Mouse (Mus musculus): ENCODE data around the gene Rora. TPM values are rescaled to one million over a fixed set of nuclear protein-coding genes. Genes with fewer than 3 reads are reported as not detected.

Gene Rora
- polyA plus RNA-seq, 1 experiment from 2014 or later: 3.8 TPM

DNA sequence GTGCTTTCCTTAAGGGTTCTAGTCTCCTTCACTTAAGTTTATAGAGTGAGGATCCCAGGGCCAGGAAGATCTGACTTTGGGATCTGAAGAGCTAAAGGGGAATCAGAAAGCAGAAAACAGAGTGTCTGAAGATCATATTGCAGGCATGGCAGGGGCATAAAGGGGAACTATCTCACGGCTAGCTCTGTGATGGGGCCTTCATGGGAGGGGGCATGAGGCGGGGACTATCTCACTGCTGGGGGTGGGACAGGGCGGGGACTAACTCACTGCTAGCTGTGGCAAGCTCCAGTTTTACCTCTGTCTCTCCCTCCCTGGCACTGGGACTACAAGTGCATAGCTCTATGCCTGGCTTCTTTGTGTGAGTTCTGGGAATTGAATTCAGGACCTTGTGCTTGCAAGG, 279.6 kb downstream of the Rora start:
- Histone ChIP-seq H3K4me2 (replicated peaks; ENCODE audit: low read depth, low read length) (no peak overlapping the region), H3K4me1 (replicated peaks; ENCODE audit: control insufficient read depth, insufficient read depth, low read length) (no peaks in the 10 kb centered on the region), H3K9me3 (ENCODE audit: control insufficient read depth, low read length) (no peaks in the 10 kb centered on the region), H3K27ac (ENCODE audit: low read depth, low read length) (no peak overlapping the region), H3K4me3 (ENCODE audit: low read depth, low read length) (no peak overlapping the region), H3K36me3 (ENCODE audit: control insufficient read depth, insufficient read depth, low read length) (no peaks in the 10 kb centered on the region), H3K27me3 (ENCODE audit: control insufficient read depth, insufficient read depth, low read length) (no peaks in the 10 kb centered on the region), H3K9ac (ENCODE audit: low read depth, low read length) (no peak overlapping the region)
- WGBS: 58% methylated on average over 3 of the region's 3 CpGs
- no peak for DNase-seq (ENCODE audit: low spot score)
- ATAC-seq (ENCODE audit: low FRiP score): no peak

GRCm38 (mm10) chr9:68934238-68934637, 280.7 kb downstream of the Rora start:
- WGBS: 79% methylated on average over 4 of the region's 4 CpGs
- H3K4me2 ChIP-seq (replicated peaks; ENCODE audit: low read depth, low read length): no peak overlapping the region
- no peaks in the 10 kb centered on the region for H3K27me3 ChIP-seq (ENCODE audit: control insufficient read depth, insufficient read depth, low read length)
- H3K4me3 ChIP-seq (ENCODE audit: low read depth, low read length): no peak overlapping the region
- no peak overlapping the region for H3K27ac ChIP-seq (ENCODE audit: low read depth, low read length)
- DNase-seq (ENCODE audit: low spot score): no peak
- no peaks in the 10 kb centered on the region for H3K9me3 ChIP-seq (ENCODE audit: control insufficient read depth, low read length)
- no peak for ATAC-seq (ENCODE audit: low FRiP score)
- H3K9ac ChIP-seq (ENCODE audit: low read depth, low read length): no peak overlapping the region
- H3K4me1 ChIP-seq (replicated peaks; ENCODE audit: control insufficient read depth, insufficient read depth, low read length): no peaks in the 10 kb centered on the region
- H3K36me3 ChIP-seq (ENCODE audit: control insufficient read depth, insufficient read depth, low read length): no peaks in the 10 kb centered on the region

- Histone ChIP-seq H3K4me1 (replicated peaks; ENCODE audit: control insufficient read depth, insufficient read depth, low read length) (no peaks in the 10 kb centered on the region), H3K27me3 (ENCODE audit: control insufficient read depth, insufficient read depth, low read length) (no peaks in the 10 kb centered on the region), H3K9me3 (ENCODE audit: control insufficient read depth, low read length) (no peaks in the 10 kb centered on the region), H3K27ac (ENCODE audit: low read depth, low read length) (no peak overlapping the region), H3K9ac (ENCODE audit: low read depth, low read length) (no peak overlapping the region), H3K36me3 (ENCODE audit: control insufficient read depth, insufficient read depth, low read length) (no peaks in the 10 kb centered on the region), H3K4me3 (ENCODE audit: low read depth, low read length) (no peak overlapping the region), H3K4me2 (replicated peaks; ENCODE audit: low read depth, low read length) (no peak overlapping the region)
- DNase-seq (ENCODE audit: low spot score) (no peak), ATAC-seq (ENCODE audit: low FRiP score) (no peak)
- 78% methylated on average over 11 of the region's 11 CpGs for WGBS
These were observed 282.0 kb downstream of the Rora start for GRCm38 (mm10) chr9:68935611-68936010.

DNA sequence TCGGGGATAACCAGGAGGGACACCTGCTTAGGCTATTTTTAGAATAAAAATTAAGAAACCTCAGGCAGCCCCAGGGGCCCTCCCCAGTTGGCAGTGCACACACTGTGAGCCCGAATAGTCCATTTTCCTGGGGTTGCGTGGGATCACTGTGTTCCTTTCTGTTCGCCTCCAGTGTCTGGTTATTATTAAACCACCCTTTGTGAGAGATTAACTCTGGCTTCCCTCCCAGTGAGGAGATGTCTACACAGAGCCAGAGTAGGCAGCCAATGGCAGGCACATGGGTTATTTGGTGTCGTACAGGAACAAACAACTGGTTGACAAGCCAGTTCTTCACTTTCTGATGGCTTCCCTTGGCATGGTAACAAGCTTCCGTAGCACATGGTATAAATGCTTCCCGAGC, 287.5 kb downstream of the Rora start:
- H3K9me3 ChIP-seq (ENCODE audit: control insufficient read depth, low read length): no peaks in the 10 kb centered on the region
- no peak overlapping the region for H3K9ac ChIP-seq (ENCODE audit: low read depth, low read length)
- no peaks in the 10 kb centered on the region for H3K36me3 ChIP-seq (ENCODE audit: control insufficient read depth, insufficient read depth, low read length)
- DNase-seq (ENCODE audit: low spot score) (no peak), ATAC-seq (ENCODE audit: low FRiP score) (no peak)
- H3K27ac ChIP-seq (ENCODE audit: low read depth, low read length): no peak overlapping the region
- 0 out of 2 replicates have a peak, but pooled peaks cover 6% of the 10 kb centered on the region for H3K27me3 ChIP-seq (ENCODE audit: control insufficient read depth, insufficient read depth, low read length)
- no peak overlapping the region for H3K4me3 ChIP-seq (ENCODE audit: low read depth, low read length)
- H3K4me2 ChIP-seq (replicated peaks; ENCODE audit: low read depth, low read length): no peak overlapping the region
- no peaks in the 10 kb centered on the region for H3K4me1 ChIP-seq (replicated peaks; ENCODE audit: control insufficient read depth, insufficient read depth, low read length)
- WGBS: 69% methylated on average over 7 of the region's 7 CpGs

- WGBS: 70% methylated on average over 4 of the region's 4 CpGs
These were observed 289.0 kb downstream of the Rora start for GRCm38 (mm10) chr9:68942595-68943011.

GRCm38 (mm10) chr9:68944026-68944425, 290.4 kb downstream of the Rora start:
- H3K9ac ChIP-seq (ENCODE audit: low read depth, low read length): no peak overlapping the region
- H3K4me2 ChIP-seq (replicated peaks; ENCODE audit: low read depth, low read length): no peak overlapping the region
- H3K4me3 ChIP-seq (ENCODE audit: low read depth, low read length): no peak overlapping the region
- H3K4me1 ChIP-seq (replicated peaks; ENCODE audit: control insufficient read depth, insufficient read depth, low read length): no peaks in the 10 kb centered on the region
- WGBS: 99% methylated on average over 3 of the region's 3 CpGs
- DNase-seq (ENCODE audit: low spot score) (no peak), ATAC-seq (ENCODE audit: low FRiP score) (no peak)
- no peak overlapping the region for H3K27ac ChIP-seq (ENCODE audit: low read depth, low read length)
- no peaks in the 10 kb centered on the region for H3K36me3 ChIP-seq (ENCODE audit: control insufficient read depth, insufficient read depth, low read length)
- H3K27me3 ChIP-seq (ENCODE audit: control insufficient read depth, insufficient read depth, low read length): peaks cover 6% of the 10 kb centered on the region; the same call in 1 of the 2 replicates
- no peaks in the 10 kb centered on the region for H3K9me3 ChIP-seq (ENCODE audit: control insufficient read depth, low read length)

More at GRCm38 (mm10) chr9:68942595-68943011, 289.0 kb downstream of the Rora start:
- H3K9ac ChIP-seq (ENCODE audit: low read depth, low read length): no peak overlapping the region
- no peaks in the 10 kb centered on the region for H3K36me3 ChIP-seq (ENCODE audit: control insufficient read depth, insufficient read depth, low read length)
- peaks cover 6% of the 10 kb centered on the region; the same call in 1 of the 2 replicates for H3K27me3 ChIP-seq (ENCODE audit: control insufficient read depth, insufficient read depth, low read length)
- H3K9me3 ChIP-seq (ENCODE audit: control insufficient read depth, low read length): no peaks in the 10 kb centered on the region
- DNase-seq (ENCODE audit: low spot score): no peak
- ATAC-seq (ENCODE audit: low FRiP score): no peak
- no peak overlapping the region for H3K4me2 ChIP-seq (replicated peaks; ENCODE audit: low read depth, low read length)
- no peak overlapping the region for H3K27ac ChIP-seq (ENCODE audit: low read depth, low read length)
- H3K4me3 ChIP-seq (ENCODE audit: low read depth, low read length): no peak overlapping the region
- no peaks in the 10 kb centered on the region for H3K4me1 ChIP-seq (replicated peaks; ENCODE audit: control insufficient read depth, insufficient read depth, low read length)

- Histone ChIP-seq H3K4me1 (replicated peaks; ENCODE audit: control insufficient read depth, insufficient read depth, low read length) (no peaks in the 10 kb centered on the region), H3K9me3 (ENCODE audit: control insufficient read depth, low read length) (no peaks in the 10 kb centered on the region), H3K4me3 (ENCODE audit: low read depth, low read length) (no peak overlapping the region), H3K4me2 (replicated peaks; ENCODE audit: low read depth, low read length) (no peak overlapping the region), H3K27me3 (ENCODE audit: control insufficient read depth, insufficient read depth, low read length) (peaks cover 6% of the 10 kb centered on the region; the same call in 1 of the 2 replicates), H3K27ac (ENCODE audit: low read depth, low read length) (no peak overlapping the region), H3K9ac (ENCODE audit: low read depth, low read length) (no peak overlapping the region), H3K36me3 (ENCODE audit: control insufficient read depth, insufficient read depth, low read length) (no peaks in the 10 kb centered on the region)
- WGBS: 16% methylated on average over 6 of the region's 6 CpGs
- peak; percentile 70 for DNase-seq (ENCODE audit: low spot score)
- ATAC-seq (ENCODE audit: low FRiP score): peak; percentile 66
These were observed 294.1 kb downstream of the Rora start for GRCm38 (mm10) chr9:68947707-68948106.

DNA sequence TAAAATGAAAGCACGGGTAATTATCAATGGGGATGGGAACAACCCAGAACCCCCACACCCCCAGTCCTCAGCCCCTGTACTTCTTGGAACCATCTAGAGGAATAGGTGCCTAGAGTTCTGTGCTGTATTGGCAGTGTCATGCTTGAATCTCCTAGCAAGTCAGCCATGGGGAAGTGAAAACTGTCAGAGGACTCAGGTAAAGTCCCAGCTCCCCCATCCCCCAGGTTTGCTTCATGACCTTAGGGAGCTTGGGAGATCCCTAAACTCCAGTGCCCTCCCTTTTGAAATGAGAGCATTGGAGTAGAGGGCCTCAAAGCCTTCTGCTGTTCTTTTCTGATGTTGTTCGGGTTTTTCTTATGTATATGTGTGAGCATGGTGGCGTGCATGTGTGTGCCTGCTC, 294.6 kb downstream of the Rora start:
- peaks cover 6% of the 10 kb centered on the region; the same call in 1 of the 2 replicates for H3K27me3 ChIP-seq (ENCODE audit: control insufficient read depth, insufficient read depth, low read length)
- ATAC-seq (ENCODE audit: low FRiP score): no peak
- H3K27ac ChIP-seq (ENCODE audit: low read depth, low read length): no peak overlapping the region
- DNase-seq (ENCODE audit: low spot score): peak; percentile 21
- WGBS: 51% methylated on average over 3 of the region's 3 CpGs
- H3K9ac ChIP-seq (ENCODE audit: low read depth, low read length): no peak overlapping the region
- H3K9me3 ChIP-seq (ENCODE audit: control insufficient read depth, low read length): no peaks in the 10 kb centered on the region
- no peaks in the 10 kb centered on the region for H3K4me1 ChIP-seq (replicated peaks; ENCODE audit: control insufficient read depth, insufficient read depth, low read length)
- H3K4me2 ChIP-seq (replicated peaks; ENCODE audit: low read depth, low read length): no peak overlapping the region
- H3K4me3 ChIP-seq (ENCODE audit: low read depth, low read length): no peak overlapping the region
- H3K36me3 ChIP-seq (ENCODE audit: control insufficient read depth, insufficient read depth, low read length): no peaks in the 10 kb centered on the region

DNA sequence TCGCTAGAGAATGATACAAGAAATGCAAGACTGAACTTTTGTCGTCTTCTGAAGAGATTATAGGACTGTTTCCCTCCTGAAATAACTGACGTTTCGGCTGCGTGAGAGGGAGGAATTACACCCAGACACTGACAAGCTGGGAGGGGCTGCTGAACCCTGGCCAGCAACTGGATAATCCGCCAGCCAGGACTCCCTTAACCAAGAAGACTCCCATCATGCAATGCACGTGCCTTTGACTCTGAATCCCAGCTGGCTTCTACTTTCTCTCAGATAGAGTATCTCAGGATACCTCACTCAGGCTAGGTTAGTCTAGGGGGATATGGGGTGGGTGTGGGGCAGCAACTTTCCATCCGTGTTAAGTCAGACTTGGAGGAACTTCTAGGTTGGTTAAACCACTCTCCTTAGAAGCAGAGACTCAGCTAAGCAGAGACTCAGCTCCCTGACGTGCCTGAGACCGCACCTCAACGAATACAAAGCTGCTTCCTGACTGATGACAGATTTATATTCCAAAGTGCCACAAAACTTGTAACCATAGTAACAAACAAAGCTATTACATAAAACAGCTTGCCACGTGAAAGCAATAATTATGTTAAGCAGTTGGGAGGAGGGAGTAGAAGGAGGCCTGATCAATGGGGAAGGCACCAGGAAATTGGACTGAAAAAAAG, 302.8 kb downstream of the Rora start:
- Histone ChIP-seq H3K4me3 (ENCODE audit: low read depth, low read length) (no peak overlapping the region), H3K27ac (ENCODE audit: low read depth, low read length) (no peak overlapping the region), H3K36me3 (ENCODE audit: control insufficient read depth, insufficient read depth, low read length) (no peaks in the 10 kb centered on the region), H3K9ac (ENCODE audit: low read depth, low read length) (no peak overlapping the region), H3K4me1 (replicated peaks; ENCODE audit: control insufficient read depth, insufficient read depth, low read length) (no peaks in the 10 kb centered on the region), H3K9me3 (ENCODE audit: control insufficient read depth, low read length) (no peaks in the 10 kb centered on the region), H3K27me3 (ENCODE audit: control insufficient read depth, insufficient read depth, low read length) (no peaks in the 10 kb centered on the region), H3K4me2 (replicated peaks; ENCODE audit: low read depth, low read length) (no peak overlapping the region)
- ATAC-seq (ENCODE audit: low FRiP score) (no peak), DNase-seq (ENCODE audit: low spot score) (no peak)
- WGBS: 59% methylated on average over 12 of the region's 12 CpGs
